Mouse (Mus musculus) liver, embryonic 14.5 days (tissue): ENCODE measurements around the gene Rasgrf1.

Source experiments
- CTCF ChIP-seq: IDR thresholded peaks from 2 replicates; pipeline ENCODE4 v1.5.1; 2016; ENCODE audit warnings: antibody characterized with exemption, low read depth, control low read depth
- EP300 ChIP-seq: IDR thresholded peaks from 2 replicates; pipeline ENCODE4 v1.6.1; 2016; ENCODE audit warnings: antibody characterized with exemption, low read depth

- TF ChIP-seq CTCF: no peak
- TF ChIP-seq EP300: no peak
Observed at GRCm38 (mm10) chr9:90047937-90048627, 138.4 kb downstream of the Rasgrf1 start.
